Mouse (Mus musculus): Measurements from ENCODE around the gene Gm20388.

Gm20388 gene

GRCm38 (mm10) chr8:123284493-123284892, 3373.9 kb downstream of the Gm20388 start:
- DNase-seq (ENCODE audit: inconsistent ontology term): peak; percentile 67

GRCm38 (mm10) chr8:123287362-123287761, 3376.7 kb downstream of the Gm20388 start:
- DNase-seq (ENCODE audit: inconsistent ontology term): no peak

- no peak for DNase-seq (ENCODE audit: inconsistent ontology term)
Measured at GRCm38 (mm10) chr8:123290166-123290565, 3379.5 kb downstream of the Gm20388 start.

GRCm38 (mm10) chr8:123290679-123291078, 3380.0 kb downstream of the Gm20388 start:
- DNase-seq (ENCODE audit: inconsistent ontology term): no peak

GRCm38 (mm10) chr8:123291716-123292115, 3381.1 kb downstream of the Gm20388 start:
- no peak for DNase-seq (ENCODE audit: inconsistent ontology term)

GRCm38 (mm10) chr8:123292281-123292680, 3381.6 kb downstream of the Gm20388 start:
- no peak for DNase-seq (ENCODE audit: inconsistent ontology term)

- DNase-seq (ENCODE audit: inconsistent ontology term): no peak
Measured at GRCm38 (mm10) chr8:123292785-123293184, 3382.1 kb downstream of the Gm20388 start.

GRCm38 (mm10) chr8:123298301-123298700, 3387.7 kb downstream of the Gm20388 start:
- no peak for DNase-seq (ENCODE audit: inconsistent ontology term)

- DNase-seq (ENCODE audit: inconsistent ontology term): no peak
Measured at GRCm38 (mm10) chr8:123308738-123309137, 3398.1 kb downstream of the Gm20388 start.

GRCm38 (mm10) chr8:123317781-123318466, 3407.3 kb downstream of the Gm20388 start:
- no peak for DNase-seq (ENCODE audit: inconsistent ontology term)

GRCm38 (mm10) chr8:123318467-123318911, 3407.8 kb downstream of the Gm20388 start, which contains the start of gene Fanca:
Fanca (minus strand) TSS chr8:123318576.
- DNase-seq (ENCODE audit: inconsistent ontology term): peak; percentile 97

GRCm38 (mm10) chr8:123319522-123320164, 3409.0 kb downstream of the Gm20388 start:
- DNase-seq (ENCODE audit: inconsistent ontology term): peak; percentile 52

GRCm38 (mm10) chr8:123328552-123328951, 3417.9 kb downstream of the Gm20388 start:
- DNase-seq (ENCODE audit: inconsistent ontology term): no peak

- no peak for DNase-seq (ENCODE audit: inconsistent ontology term)
Measured at GRCm38 (mm10) chr8:123329350-123329749, 3418.7 kb downstream of the Gm20388 start.

- DNase-seq (ENCODE audit: inconsistent ontology term): no peak
Measured at GRCm38 (mm10) chr8:123329961-123330360, 3419.3 kb downstream of the Gm20388 start.

- peak; percentile 60 for DNase-seq (ENCODE audit: inconsistent ontology term)
Measured at GRCm38 (mm10) chr8:123330701-123331100, 3420.1 kb downstream of the Gm20388 start.

GRCm38 (mm10) chr8:123331301-123331700, 3420.7 kb downstream of the Gm20388 start:
- DNase-seq (ENCODE audit: inconsistent ontology term): peak; percentile 52

- DNase-seq (ENCODE audit: inconsistent ontology term): no peak
Measured at GRCm38 (mm10) chr8:123331810-123332209, 3421.2 kb downstream of the Gm20388 start.

GRCm38 (mm10) chr8:123332262-123333090, 3421.8 kb downstream of the Gm20388 start, which contains the start of gene Spire2:
Spire2 (plus strand) TSS chr8:123332713.
- DNase-seq (ENCODE audit: inconsistent ontology term): peak; percentile 92

GRCm38 (mm10) chr8:123333091-123333587, 3422.5 kb downstream of the Gm20388 start:
- peak; percentile 28 for DNase-seq (ENCODE audit: inconsistent ontology term)

GRCm38 (mm10) chr8:123333864-123334263, 3423.2 kb downstream of the Gm20388 start:
- peak; percentile 69 for DNase-seq (ENCODE audit: inconsistent ontology term)

- no peak for DNase-seq (ENCODE audit: inconsistent ontology term)
Measured at GRCm38 (mm10) chr8:123334467-123334866, 3423.8 kb downstream of the Gm20388 start.

Measured in Muller cell, postnatal 12 days (primary cell).